7 mouse cellular contexts compared by ENCODE assay signal in the genomic region with DNA sequence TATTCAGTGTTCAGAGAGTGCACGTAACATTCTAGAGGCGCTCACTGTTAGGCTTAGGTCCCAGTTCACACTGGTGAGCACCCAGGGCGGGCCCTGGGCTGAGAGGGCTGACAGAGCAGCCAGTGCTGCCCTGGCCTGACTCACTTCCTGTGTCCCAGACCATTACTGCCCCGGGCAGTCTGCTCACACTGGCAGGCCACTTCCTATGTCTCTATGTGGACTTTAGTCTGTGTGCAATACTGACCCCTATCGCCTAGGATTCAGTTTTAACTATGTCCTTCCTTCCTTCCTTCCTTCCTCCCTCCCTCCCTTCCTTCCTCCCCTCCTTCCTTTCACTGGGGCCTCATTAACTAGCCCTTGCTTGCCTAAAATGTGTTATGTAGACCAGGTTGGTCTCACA. TPM values are rescaled to one million over a fixed set of nuclear protein-coding genes. Genes with fewer than 3 reads are reported as not detected.
A peak's percentile ranks its signal among the peaks of the same experiment; 100 is the strongest.
DNase-seq lines count a peak whose midpoint lies in the region; ATAC-seq and TF ChIP-seq lines count a peak whose summit lies in the region.

No protein-coding gene starts in this region.

- no peaks in the 10 kb centered on the region for H3K36me3 ChIP-seq in midbrain, embryonic 14.5 days (ENCODE audit: control insufficient read depth, insufficient read depth, low read length)
- no peaks in the 10 kb centered on the region for H3K36me3 ChIP-seq in midbrain, embryonic 13.5 days
- H3K36me3 ChIP-seq in intestine, embryonic 16.5 days (ENCODE audit: control insufficient read depth, insufficient read depth, low read length): no peaks in the 10 kb centered on the region

- no peak overlapping the region for H3K4me2 ChIP-seq in midbrain, embryonic 14.5 days (ENCODE audit: low read length)
- no peak overlapping the region for H3K4me2 ChIP-seq in midbrain, embryonic 13.5 days (replicated peaks)
- no peak overlapping the region for H3K4me2 ChIP-seq in intestine, embryonic 16.5 days (ENCODE audit: low read depth, low read length)

- no peak for TF ChIP-seq POLR2A in brain, embryonic 14.5 days (IDR thresholded peaks at IDR 0.05; ENCODE audit: borderline replicate concordance, extremely low read depth, insufficient read depth, insufficient read length, poor library complexity, severe bottlenecking)

- no peak overlapping the region for H3K9ac ChIP-seq in midbrain, embryonic 14.5 days (replicated peaks; ENCODE audit: low read length)
- H3K9ac ChIP-seq in midbrain, embryonic 13.5 days (replicated peaks): no peak overlapping the region
- no peak overlapping the region for H3K9ac ChIP-seq in intestine, embryonic 16.5 days (ENCODE audit: low read depth, low read length)

- ATAC-seq in midbrain, embryonic 14.5 days (ENCODE audit: low FRiP score, low TSS enrichment): no peak
- ATAC-seq in midbrain, embryonic 13.5 days: no peak
- ATAC-seq in intestine, embryonic 16.5 days: 0 out of 2 replicates have a peak, but pooled peaks have one; percentile 9

- peak; percentile 16; the same call in 1 of the 2 replicates for TF ChIP-seq CTCF in brain, embryonic 14.5 days (IDR thresholded peaks at IDR 0.05; ENCODE audit: borderline replicate concordance, extremely low read depth, insufficient read depth, insufficient read length)

- no peak overlapping the region for H3K4me3 ChIP-seq in midbrain, embryonic 14.5 days (replicated peaks; ENCODE audit: low read depth, low read length)
- H3K4me3 ChIP-seq in midbrain, embryonic 13.5 days (replicated peaks): no peak overlapping the region
- no peak overlapping the region for H3K4me3 ChIP-seq in intestine, embryonic 16.5 days (ENCODE audit: low read length)

- H3K27me3 ChIP-seq in midbrain, embryonic 14.5 days (ENCODE audit: control insufficient read depth, insufficient read depth, low read length): no peaks in the 10 kb centered on the region
- H3K27me3 ChIP-seq in midbrain, embryonic 13.5 days: no peaks in the 10 kb centered on the region
- no peaks in the 10 kb centered on the region for H3K27me3 ChIP-seq in intestine, embryonic 16.5 days (replicated peaks; ENCODE audit: control insufficient read depth, insufficient read depth, low read length)

- H3K4me1 ChIP-seq in midbrain, embryonic 14.5 days (ENCODE audit: control insufficient read depth, insufficient read depth, low read length): 0 out of 2 replicates have a peak, but pooled peaks cover 8% of the 10 kb centered on the region
- peaks cover 8% of the 10 kb centered on the region for H3K4me1 ChIP-seq in midbrain, embryonic 13.5 days (replicated peaks)
- H3K4me1 ChIP-seq in intestine, embryonic 16.5 days (ENCODE audit: control insufficient read depth, insufficient read depth, low read length): no peaks in the 10 kb centered on the region

- 41% methylated on average over 5 of the region's 5 CpGs for WGBS in midbrain, embryonic 14.5 days
- WGBS in midbrain, embryonic 13.5 days: 37% methylated on average over 5 of the region's 5 CpGs
- 44% methylated on average over 5 of the region's 5 CpGs for WGBS in intestine, embryonic 16.5 days

- H3K9me3 ChIP-seq in midbrain, embryonic 14.5 days (ENCODE audit: control insufficient read depth, low read length): no peaks in the 10 kb centered on the region
- H3K9me3 ChIP-seq in midbrain, embryonic 13.5 days: no peaks in the 10 kb centered on the region
- no peaks in the 10 kb centered on the region for H3K9me3 ChIP-seq in intestine, embryonic 16.5 days (ENCODE audit: control insufficient read depth, low read length)

- no peak overlapping the region for H3K27ac ChIP-seq in midbrain, embryonic 14.5 days (replicated peaks; ENCODE audit: low read depth, low read length)
- no peak overlapping the region for H3K27ac ChIP-seq in midbrain, embryonic 13.5 days
- no peak overlapping the region for H3K27ac ChIP-seq in intestine, embryonic 16.5 days (ENCODE audit: low read length)

- DNase-seq in midbrain, embryonic 14.5 days: peak; percentile 42
- DNase-seq in brain, embryonic 14.5 days (ENCODE audit: low read depth): peak; percentile 39
- DNase-seq in lung, postnatal 10 days: peak; percentile 63
- no peak for DNase-seq in right cerebral cortex, postnatal 14 days
- DNase-seq in cerebellum, adult 8-10 months: no peak

RNA-seq across cellular contexts. Expression of gene Stx11, which starts 44.8 kb away (rescaled TPM):
- polyA plus RNA-seq in midbrain, embryonic 14.5 days (2014; fragmentation: Nextera tagmentation; extraction: Ambion mirVana): 0.93 and 2.4 TPM in 2 replicates
- polyA plus RNA-seq in midbrain, embryonic 13.5 days (2015; fragmentation: Nextera tagmentation; extraction: Ambion mirVana): 0.88 and 1.2 TPM in 2 replicates
- 0.95 and 1.0 TPM in 2 replicates for polyA plus RNA-seq in brain, embryonic 14.5 days (2012; rRNA removed)
- polyA plus RNA-seq in intestine, embryonic 16.5 days (2015; fragmentation: Nextera tagmentation; extraction: Ambion mirVana): 1.1 and 1.6 TPM in 2 replicates

RNA-seq across cellular contexts. Expression of gene Utrn, which starts 50.1 kb away (rescaled TPM):
- polyA plus RNA-seq in midbrain, embryonic 14.5 days (2014; fragmentation: Nextera tagmentation; extraction: Ambion mirVana): 10.6 and 19.1 TPM in 2 replicates
- 21.9 and 23.6 TPM in 2 replicates for polyA plus RNA-seq in midbrain, embryonic 13.5 days (2015; fragmentation: Nextera tagmentation; extraction: Ambion mirVana)
- polyA plus RNA-seq in brain, embryonic 14.5 days (2012; rRNA removed): 7.8 and 14.5 TPM in 2 replicates
- polyA plus RNA-seq in intestine, embryonic 16.5 days (2015; fragmentation: Nextera tagmentation; extraction: Ambion mirVana): 31.2 and 37.4 TPM in 2 replicates

Comparison
In these comparisons a context has a peak if more than half of its experiments do, and no peak if none do; other contexts are left out.
1. DNase-seq: peak in midbrain, embryonic 14.5 days (single experiment), brain, embryonic 14.5 days (single experiment) and lung, postnatal 10 days (single experiment); none in right cerebral cortex, postnatal 14 days (single experiment) and cerebellum, adult 8-10 months (single experiment).